Mouse (Mus musculus) ovary, adult 2 months (tissue): ENCODE results near the gene Csnk1g2. TPM values are rescaled to one million over a fixed set of nuclear protein-coding genes. Genes with fewer than 3 reads are reported as not detected.

Experiments
- polyA plus RNA-seq: library from polyadenylated mRNA; depleted of rRNA; stranded (reverse); fragments of >200 nt; gene quantifications from 2 replicates; pipeline ENCODE4 v1.2.3, GENCODE M21; 2012; rRNA removed

Gene Csnk1g2
- 331 and 342 TPM in 2 replicates for polyA plus RNA-seq

GRCm38 (mm10) chr10:80622661-80623456, at the start of gene Csnk1g2:
Csnk1g2 (plus strand) TSS chr10:80622838.

GRCm38 (mm10) chr10:80577195-80578130, 45.2 kb upstream of the Csnk1g2 start, which contains the start of gene Klf16:
Klf16 (minus strand) TSS chr10:80577321.

GRCm38 (mm10) chr10:80589879-80590854, 32.5 kb upstream of the Csnk1g2 start, which contains the start of gene Abhd17a:
Abhd17a (minus strand) TSS chr10:80590341.

GRCm38 (mm10) chr10:80602698-80603325, 19.8 kb upstream of the Csnk1g2 start, which contains the start of the genes Scamp4 and Adat3:
Scamp4 (plus strand) TSS chr10:80602872.
Adat3 (plus strand) TSS chr10:80602880.

GRCm38 (mm10) chr10:80605721-80606120, 16.9 kb upstream of the Csnk1g2 start, which contains the start of gene Gm49322:
Gm49322 (plus strand) TSS chr10:80606021.

GRCm38 (mm10) chr10:80656863-80657623, 34.4 kb downstream of the Csnk1g2 start, which contains the start of gene Btbd2:
Btbd2 (minus strand) TSS chr10:80657071.

GRCm38 (mm10) chr10:80677942-80678436, 55.4 kb downstream of the Csnk1g2 start, which contains the start of gene Mknk2:
Mknk2 (minus strand) TSS chr10:80678112.

Other genes with a start within 250 kb of the Csnk1g2 start
- gene Mex3d, start 235.2 kb upstream of the Csnk1g2 start, polyA plus RNA-seq = 95.3 and 114 TPM in 2 replicates
- 266 and 282 TPM in 2 replicates for gene Mbd3, start 223.3 kb upstream of the Csnk1g2 start, polyA plus RNA-seq
- gene Uqcr11, start 216.0 kb upstream of the Csnk1g2 start, polyA plus RNA-seq = 1,515 and 1,936 TPM in 2 replicates
- 199 and 209 TPM in 2 replicates for gene Tcf3, start 189.2 kb upstream of the Csnk1g2 start, polyA plus RNA-seq
- gene Onecut3, start 128.0 kb upstream of the Csnk1g2 start, polyA plus RNA-seq = 0.02 and 0.06 TPM in 2 replicates
- gene Atp8b3, start 83.7 kb upstream of the Csnk1g2 start, polyA plus RNA-seq = 0.19 and 0.22 TPM in 2 replicates
- 98.1 and 124 TPM in 2 replicates for gene Rexo1, start 61.3 kb upstream of the Csnk1g2 start, polyA plus RNA-seq
- gene Klf16, start 45.5 kb upstream of the Csnk1g2 start, polyA plus RNA-seq = 57.0 and 74.9 TPM in 2 replicates
- 395 and 572 TPM in 2 replicates for gene Abhd17a, start 32.5 kb upstream of the Csnk1g2 start, polyA plus RNA-seq
- 130 and 147 TPM in 2 replicates for gene Scamp4, start 20.0 kb upstream of the Csnk1g2 start, polyA plus RNA-seq
- 31.5 and 40.6 TPM in 2 replicates for gene Adat3, start 20.0 kb upstream of the Csnk1g2 start, polyA plus RNA-seq
- 4.1 and 4.6 TPM in 2 replicates for gene Gm49322, start 16.8 kb upstream of the Csnk1g2 start, polyA plus RNA-seq
- 158 and 164 TPM in 2 replicates for gene Btbd2, start 34.2 kb downstream of the Csnk1g2 start, polyA plus RNA-seq
- 264 and 300 TPM in 2 replicates for gene Mknk2, start 55.3 kb downstream of the Csnk1g2 start, polyA plus RNA-seq
- gene Mob3a, start 79.1 kb downstream of the Csnk1g2 start, polyA plus RNA-seq = 39.8 and 44.2 TPM in 2 replicates
- 58.7 and 66.7 TPM in 2 replicates for gene Izumo4, start 79.3 kb downstream of the Csnk1g2 start, polyA plus RNA-seq
- gene Ap3d1, start 119.4 kb downstream of the Csnk1g2 start, polyA plus RNA-seq = 146 and 168 TPM in 2 replicates
- gene Dot1l, start 132.4 kb downstream of the Csnk1g2 start, polyA plus RNA-seq = 45.9 and 51.9 TPM in 2 replicates
- gene Sf3a2, start 175.4 kb downstream of the Csnk1g2 start, polyA plus RNA-seq = 70.1 and 97.6 TPM in 2 replicates
- 86.4 and 95.0 TPM in 2 replicates for gene Plekhj1, start 175.8 kb downstream of the Csnk1g2 start, polyA plus RNA-seq
- 323 and 349 TPM in 2 replicates for gene Amh, start 182.4 kb downstream of the Csnk1g2 start, polyA plus RNA-seq
- 1.9 and 2.4 TPM in 2 replicates for gene Jsrp1, start 190.7 kb downstream of the Csnk1g2 start, polyA plus RNA-seq
- 1,197 and 1,370 TPM in 2 replicates for gene Oaz1, start 203.8 kb downstream of the Csnk1g2 start, polyA plus RNA-seq
- gene Lingo3, start 221.2 kb downstream of the Csnk1g2 start, polyA plus RNA-seq = 0.14 and 0.44 TPM in 2 replicates
- 183 and 185 TPM in 2 replicates for gene Lsm7, start 232.4 kb downstream of the Csnk1g2 start, polyA plus RNA-seq
- 152 and 173 TPM in 2 replicates for gene Sppl2b, start 232.4 kb downstream of the Csnk1g2 start, polyA plus RNA-seq
- 0.85 and 0.89 TPM in 2 replicates for gene Tmprss9, start 249.0 kb downstream of the Csnk1g2 start, polyA plus RNA-seq